Mouse (Mus musculus) hematopoietic multipotent progenitor cell, adult 10-12 weeks (in vitro differentiated cells): ENCODE results near the gene Olfr108. TPM values are rescaled to one million over a fixed set of nuclear protein-coding genes. Genes with fewer than 3 reads are reported as not detected.

Experiments used
- polyA plus RNA-seq: library from polyadenylated mRNA; stranded (reverse); fragments of >175 nt; gene quantifications from 2 replicates; pipeline ENCODE4 v1.2.3, GENCODE M21; 2012; ENCODE audit warnings: low replicate concordance

The Olfr108 gene
- not detected in 2 replicates for polyA plus RNA-seq

GRCm38 (mm10) chr17:37445180-37445579 lies at the start of gene Olfr108:
Gene Olfr108, plus strand, starts transcription at chr17:37445480.

GRCm38 (mm10) chr17:37398926-37399325 lies 46.4 kb upstream of the Olfr108 start, which contains the start of gene Olfr107:
Gene Olfr107, plus strand, starts transcription at chr17:37399226.

GRCm38 (mm10) chr17:37458616-37459015 lies 13.3 kb downstream of the Olfr108 start, which contains the start of gene Olfr109:
Gene Olfr109, plus strand, starts transcription at chr17:37458916.

GRCm38 (mm10) chr17:37483452-37483851 lies 38.2 kb downstream of the Olfr108 start, which contains the start of gene H2-M2:
Gene H2-M2, minus strand, starts transcription at chr17:37483552.

GRCm38 (mm10) chr17:37491930-37492518 lies 46.7 kb downstream of the Olfr108 start, which contains the start of gene Olfr110:
Gene Olfr110, plus strand, starts transcription at chr17:37492468.

Other genes with a start within 250 kb of the Olfr108 start
- not detected in 2 replicates for gene Olfr94, start 244.5 kb upstream of the Olfr108 start, polyA plus RNA-seq
- gene Olfr95, start 232.4 kb upstream of the Olfr108 start, polyA plus RNA-seq, result not detected in 2 replicates
- gene Olfr96, start 225.3 kb upstream of the Olfr108 start, polyA plus RNA-seq, result not detected in 2 replicates
- gene Olfr97, start 208.2 kb upstream of the Olfr108 start, polyA plus RNA-seq, result not detected in 2 replicates
- not detected in 2 replicates for gene Olfr98, start 181.7 kb upstream of the Olfr108 start, polyA plus RNA-seq
- 2.8 and 9.9 TPM in 2 replicates for gene H2-M3, start 175.3 kb upstream of the Olfr108 start, polyA plus RNA-seq
- not detected in 2 replicates for gene Olfr99, start 162.0 kb upstream of the Olfr108 start, polyA plus RNA-seq
- not detected in 2 replicates for gene Olfr101, start 141.2 kb upstream of the Olfr108 start, polyA plus RNA-seq
- not detected in 2 replicates for gene Olfr102, start 128.4 kb upstream of the Olfr108 start, polyA plus RNA-seq
- not detected in 2 replicates for gene Olfr103, start 105.8 kb upstream of the Olfr108 start, polyA plus RNA-seq
- not detected in 2 replicates for gene Olfr104-ps, start 85.9 kb upstream of the Olfr108 start, polyA plus RNA-seq
- gene Olfr105-ps, start 66.4 kb upstream of the Olfr108 start, polyA plus RNA-seq, result not detected in 2 replicates
- not detected in 2 replicates for gene Olfr106-ps, start 55.1 kb upstream of the Olfr108 start, polyA plus RNA-seq
- gene Olfr107, start 46.3 kb upstream of the Olfr108 start, polyA plus RNA-seq, result not detected in 2 replicates
- not detected in 2 replicates for gene Olfr109, start 13.4 kb downstream of the Olfr108 start, polyA plus RNA-seq
- gene H2-M2, start 38.1 kb downstream of the Olfr108 start, polyA plus RNA-seq, result 0.64 and 1.3 TPM in 2 replicates
- gene Olfr110, start 47.0 kb downstream of the Olfr108 start, polyA plus RNA-seq, result not detected in 2 replicates
- gene Olfr111, start 62.5 kb downstream of the Olfr108 start, polyA plus RNA-seq, result not detected in 2 replicates
- not detected in 2 replicates for gene Olfr112, start 124.0 kb downstream of the Olfr108 start, polyA plus RNA-seq
- gene Olfr113, start 132.2 kb downstream of the Olfr108 start, polyA plus RNA-seq, result not detected in 2 replicates
- not detected in 2 replicates for gene Olfr114, start 147.3 kb downstream of the Olfr108 start, polyA plus RNA-seq
- gene Olfr115, start 181.6 kb downstream of the Olfr108 start, polyA plus RNA-seq, result not detected in 2 replicates
- gene Olfr116, start 181.7 kb downstream of the Olfr108 start, polyA plus RNA-seq, result not detected in 2 replicates
- not detected in 2 replicates for gene Olfr117, start 218.3 kb downstream of the Olfr108 start, polyA plus RNA-seq
- gene Olfr118, start 221.5 kb downstream of the Olfr108 start, polyA plus RNA-seq, result not detected in 2 replicates